Mouse (Mus musculus): ENCODE data around the gene Abhd2. TPM values are rescaled to one million over a fixed set of nuclear protein-coding genes. Genes with fewer than 3 reads are reported as not detected.

Abhd2 gene
- polyA plus RNA-seq, 1 experiment from 2014 or later, result 4.2 TPM

DNA sequence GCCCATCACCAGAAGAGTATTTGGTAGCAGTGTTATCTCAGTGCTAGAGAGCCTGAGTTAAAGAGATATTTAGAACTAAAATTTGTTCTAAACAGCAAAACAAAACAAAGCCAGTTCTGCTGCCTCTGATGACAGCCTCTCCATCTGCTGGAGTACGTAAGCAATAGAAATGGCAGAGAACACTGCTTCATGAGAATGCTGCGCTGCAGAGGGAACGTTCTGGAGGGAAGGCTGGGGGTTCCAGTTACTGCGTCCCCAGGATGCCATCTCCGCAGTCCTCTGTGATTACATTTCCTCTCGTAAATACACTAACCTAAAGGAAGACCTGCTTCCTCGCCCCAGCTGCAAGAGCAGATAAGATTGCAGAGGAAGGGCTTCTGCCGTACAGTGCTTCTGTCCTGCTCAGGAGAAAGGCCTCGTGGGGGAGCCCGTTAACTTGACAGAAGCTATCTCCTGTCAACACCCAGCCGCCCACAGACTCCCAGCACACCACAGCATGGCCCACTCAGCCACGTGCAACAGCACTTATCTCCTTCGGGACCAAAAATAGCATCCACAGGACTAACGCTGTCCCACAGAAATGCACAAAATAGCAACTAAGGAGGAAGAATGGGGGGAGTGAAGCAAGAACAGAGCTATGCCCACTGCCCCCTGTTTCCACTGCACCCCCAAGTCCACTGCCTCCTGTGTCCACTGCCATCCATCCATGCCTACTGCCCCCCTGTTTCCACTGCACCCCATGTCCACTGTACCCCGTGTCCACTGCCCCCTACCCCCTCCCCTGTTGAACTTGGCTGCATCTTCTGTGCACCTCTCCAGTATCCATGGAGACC, 85.6 kb downstream of the Abhd2 start:
- peaks cover 46 to 61% of the 10 kb centered on the region in 2 experiments for H3K4me1 ChIP-seq (ENCODE audit: control insufficient read depth in 2 of 2, insufficient read depth in 2 of 2, low read length in 2 of 2)

GRCm38 (mm10) chr7:79359183-79359435, 86.1 kb downstream of the Abhd2 start:
- peak overlapping the region; percentile 62 for H3K4me2 ChIP-seq (ENCODE audit: low read length)
- ATAC-seq (ENCODE audit: insufficient number of reproducible peaks, insufficient read depth, low FRiP score, low read depth), result no peak
- no peaks in the 10 kb centered on the region for H3K9me3 ChIP-seq (ENCODE audit: control insufficient read depth, low read length)
- H3K4me1 ChIP-seq (ENCODE audit: control insufficient read depth in 2 of 2, insufficient read depth in 2 of 2, low read length in 2 of 2), result peaks cover 50 to 65% of the 10 kb centered on the region in 2 experiments
- 25% methylated on average over 3 of the region's 3 CpGs for WGBS
- H3K9ac ChIP-seq (ENCODE audit: low read length), result peak overlapping the region; percentile 12; the same call in 1 of the 2 replicates
- peak overlapping the region; percentile 7 to 22; a peak in 3 of 4 replicates for H3K4me3 ChIP-seq (ENCODE audit: control insufficient read depth in 1 of 2, insufficient read depth in 1 of 2, low read depth in 1 of 2, low read length in 2 of 2)
- peaks cover 29% of the 10 kb centered on the region for H3K36me3 ChIP-seq (ENCODE audit: control insufficient read depth, insufficient read depth, low read length)
- H3K27ac ChIP-seq (replicated peaks in 1 of 2; ENCODE audit: control insufficient read depth in 1 of 2, insufficient read depth in 1 of 2, low read depth in 2 of 2, low read length in 2 of 2), result peak overlapping the region; percentile 69 to 85
- peaks cover 18% of the 10 kb centered on the region; the same call in 1 of the 2 replicates for H3K27me3 ChIP-seq (ENCODE audit: control insufficient read depth, insufficient read depth, low read length)

More for the DNA sequence above, 85.6 kb downstream of the Abhd2 start:
- peak overlapping the region; percentile 69 to 85 for H3K27ac ChIP-seq (replicated peaks in 1 of 2; ENCODE audit: control insufficient read depth in 1 of 2, insufficient read depth in 1 of 2, low read depth in 2 of 2, low read length in 2 of 2)
- peaks cover 33% of the 10 kb centered on the region for H3K36me3 ChIP-seq (ENCODE audit: control insufficient read depth, insufficient read depth, low read length)
- H3K9me3 ChIP-seq (ENCODE audit: control insufficient read depth, low read length), result no peaks in the 10 kb centered on the region
- peak; percentile 89 for ATAC-seq (ENCODE audit: insufficient number of reproducible peaks, insufficient read depth, low FRiP score, low read depth)
- peaks cover 18% of the 10 kb centered on the region; the same call in 1 of the 2 replicates for H3K27me3 ChIP-seq (ENCODE audit: control insufficient read depth, insufficient read depth, low read length)
- WGBS, result 4% methylated on average over 15 of the region's 15 CpGs
- H3K4me2 ChIP-seq (ENCODE audit: low read length), result peak overlapping the region; percentile 62
- peak overlapping the region; percentile 12; the same call in 1 of the 2 replicates for H3K9ac ChIP-seq (ENCODE audit: low read length)
- peak overlapping the region; percentile 7 to 22 for H3K4me3 ChIP-seq (ENCODE audit: control insufficient read depth in 1 of 2, insufficient read depth in 1 of 2, low read depth in 1 of 2, low read length in 2 of 2)

- peaks cover 51 to 65% of the 10 kb centered on the region in 2 experiments for H3K4me1 ChIP-seq (ENCODE audit: control insufficient read depth in 2 of 2, insufficient read depth in 2 of 2, low read length in 2 of 2)
- ATAC-seq (ENCODE audit: insufficient number of reproducible peaks, insufficient read depth, low FRiP score, low read depth), result no peak; the same call in 1 of the 2 replicates
- peak overlapping the region; percentile 47; the same call in 1 of the 2 replicates for H3K9ac ChIP-seq (ENCODE audit: low read length)
- H3K4me3 ChIP-seq (ENCODE audit: control insufficient read depth in 1 of 2, insufficient read depth in 1 of 2, low read depth in 1 of 2, low read length in 2 of 2), result peak overlapping the region; percentile 16 to 35
- H3K27ac ChIP-seq (replicated peaks in 1 of 2; ENCODE audit: control insufficient read depth in 1 of 2, insufficient read depth in 1 of 2, low read depth in 2 of 2, low read length in 2 of 2), result peak overlapping the region; percentile 57 to 85
- no peaks in the 10 kb centered on the region for H3K9me3 ChIP-seq (ENCODE audit: control insufficient read depth, low read length)
- peak overlapping the region; percentile 62 for H3K4me2 ChIP-seq (ENCODE audit: low read length)
- peaks cover 18% of the 10 kb centered on the region; the same call in 1 of the 2 replicates for H3K27me3 ChIP-seq (ENCODE audit: control insufficient read depth, insufficient read depth, low read length)
- 31% methylated on average over 11 of the region's 11 CpGs for WGBS
- H3K36me3 ChIP-seq (ENCODE audit: control insufficient read depth, insufficient read depth, low read length), result peaks cover 23% of the 10 kb centered on the region
Observed at GRCm38 (mm10) chr7:79360056-79360455, 87.1 kb downstream of the Abhd2 start.

DNA sequence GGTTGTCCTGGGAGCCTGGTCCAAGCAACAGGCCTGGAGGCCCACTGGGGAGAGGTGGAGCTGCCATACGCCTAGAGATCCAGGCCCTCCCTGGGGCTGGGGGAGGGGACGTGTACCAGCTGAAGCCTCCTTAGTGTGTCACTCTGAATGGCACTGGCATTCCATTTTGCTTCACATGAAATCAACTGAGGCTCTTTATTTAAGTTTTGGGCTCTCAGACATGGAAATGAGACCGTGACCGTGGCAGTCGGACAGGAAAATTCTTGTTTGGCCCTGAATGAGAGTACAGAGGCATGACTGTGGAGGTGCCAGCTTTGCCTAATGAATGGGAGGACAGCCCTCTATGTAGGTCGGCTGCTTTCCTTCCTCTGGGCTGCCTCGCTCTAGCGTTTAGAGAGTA, 89.2 kb downstream of the Abhd2 start:
- H3K4me2 ChIP-seq (ENCODE audit: low read length), result no peak overlapping the region
- H3K27ac ChIP-seq (replicated peaks in 1 of 2; ENCODE audit: control insufficient read depth in 1 of 2, insufficient read depth in 1 of 2, low read depth in 2 of 2, low read length in 2 of 2), result no peak overlapping the region
- peaks cover 51 to 65% of the 10 kb centered on the region in 2 experiments for H3K4me1 ChIP-seq (ENCODE audit: control insufficient read depth in 2 of 2, insufficient read depth in 2 of 2, low read length in 2 of 2)
- no peaks in the 10 kb centered on the region for H3K9me3 ChIP-seq (ENCODE audit: control insufficient read depth, low read length)
- peaks cover 17% of the 10 kb centered on the region; the same call in 1 of the 2 replicates for H3K27me3 ChIP-seq (ENCODE audit: control insufficient read depth, insufficient read depth, low read length)
- no peak overlapping the region for H3K4me3 ChIP-seq (ENCODE audit: control insufficient read depth in 1 of 2, insufficient read depth in 1 of 2, low read depth in 1 of 2, low read length in 2 of 2)
- WGBS, result 85% methylated on average over 8 of the region's 8 CpGs
- H3K36me3 ChIP-seq (ENCODE audit: control insufficient read depth, insufficient read depth, low read length), result peaks cover 9% of the 10 kb centered on the region
- no peak overlapping the region for H3K9ac ChIP-seq (ENCODE audit: low read length)
- ATAC-seq (ENCODE audit: insufficient number of reproducible peaks, insufficient read depth, low FRiP score, low read depth), result no peak

- Histone ChIP-seq H3K9ac (ENCODE audit: low read length) (no peak overlapping the region), H3K36me3 (ENCODE audit: control insufficient read depth, insufficient read depth, low read length) (peaks cover 8% of the 10 kb centered on the region; the same call in 1 of the 2 replicates), H3K4me1 (ENCODE audit: control insufficient read depth in 2 of 2, insufficient read depth in 2 of 2, low read length in 2 of 2) (peaks cover 48 to 59% of the 10 kb centered on the region in 2 experiments), H3K4me2 (ENCODE audit: low read length) (no peak overlapping the region), H3K27ac (replicated peaks in 1 of 2; ENCODE audit: control insufficient read depth in 1 of 2, insufficient read depth in 1 of 2, low read depth in 2 of 2, low read length in 2 of 2) (no peak overlapping the region), H3K9me3 (ENCODE audit: control insufficient read depth, low read length) (no peaks in the 10 kb centered on the region), H3K27me3 (ENCODE audit: control insufficient read depth, insufficient read depth, low read length) (peaks cover 17% of the 10 kb centered on the region; the same call in 1 of the 2 replicates), H3K4me3 (ENCODE audit: control insufficient read depth in 1 of 2, insufficient read depth in 1 of 2, low read depth in 1 of 2, low read length in 2 of 2) (no peak overlapping the region)
- WGBS, result 79% methylated on average over 7 of the region's 7 CpGs
- ATAC-seq (ENCODE audit: insufficient number of reproducible peaks, insufficient read depth, low FRiP score, low read depth), result no peak
Observed at GRCm38 (mm10) chr7:79362830-79363229, 89.8 kb downstream of the Abhd2 start.

DNA sequence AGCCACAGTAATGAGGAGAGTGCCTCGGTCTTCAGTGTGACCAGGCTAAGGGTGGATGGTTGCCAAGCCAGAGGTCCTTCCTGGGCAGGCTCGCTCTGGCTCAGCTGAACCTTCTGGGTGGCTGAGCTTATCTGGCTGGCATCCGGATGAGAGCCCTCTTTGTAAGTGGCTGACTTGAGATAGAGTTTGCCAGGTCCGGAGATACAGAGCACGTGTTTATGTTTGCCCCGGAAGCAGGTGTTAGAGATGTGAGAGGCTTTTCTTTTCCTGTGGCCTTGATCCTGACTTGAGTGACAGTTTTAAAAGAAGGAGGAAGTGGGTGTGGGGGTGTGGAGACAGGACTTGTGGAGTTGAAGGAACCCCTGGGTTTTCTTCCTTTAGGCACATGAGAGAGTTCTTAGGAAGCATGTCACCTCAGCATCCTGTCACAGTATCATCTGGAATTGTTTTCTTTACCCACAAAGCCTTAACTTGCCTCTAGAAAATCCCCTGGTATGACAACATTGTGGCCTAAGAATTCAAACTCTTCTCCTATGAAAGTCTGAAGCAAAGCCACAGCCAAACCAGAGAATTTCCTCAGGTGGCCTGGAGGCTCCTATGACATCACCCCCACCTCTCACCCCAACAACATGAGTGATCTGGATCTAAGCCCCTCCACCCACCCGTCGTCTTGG, 90.5 kb downstream of the Abhd2 start:
- ATAC-seq (ENCODE audit: insufficient number of reproducible peaks, insufficient read depth, low FRiP score, low read depth), result peak; percentile 44
- Histone ChIP-seq H3K4me3 (ENCODE audit: control insufficient read depth in 1 of 2, insufficient read depth in 1 of 2, low read depth in 1 of 2, low read length in 2 of 2) (no peak overlapping the region), H3K27ac (replicated peaks in 1 of 2; ENCODE audit: control insufficient read depth in 1 of 2, insufficient read depth in 1 of 2, low read depth in 2 of 2, low read length in 2 of 2) (no peak overlapping the region; a peak in 1 of 4 replicates), H3K4me2 (ENCODE audit: low read length) (no peak overlapping the region), H3K36me3 (ENCODE audit: control insufficient read depth, insufficient read depth, low read length) (peaks cover 8% of the 10 kb centered on the region; the same call in 1 of the 2 replicates), H3K9me3 (ENCODE audit: control insufficient read depth, low read length) (no peaks in the 10 kb centered on the region), H3K4me1 (ENCODE audit: control insufficient read depth in 2 of 2, insufficient read depth in 2 of 2, low read length in 2 of 2) (peaks cover 45 to 52% of the 10 kb centered on the region in 2 experiments), H3K9ac (ENCODE audit: low read length) (no peak overlapping the region), H3K27me3 (ENCODE audit: control insufficient read depth, insufficient read depth, low read length) (peaks cover 17% of the 10 kb centered on the region; the same call in 1 of the 2 replicates)
- 22% methylated on average over 8 of the region's 8 CpGs for WGBS

- Histone ChIP-seq H3K27ac (replicated peaks in 1 of 2; ENCODE audit: control insufficient read depth in 1 of 2, insufficient read depth in 1 of 2, low read depth in 2 of 2, low read length in 2 of 2) (no peak overlapping the region), H3K9me3 (ENCODE audit: control insufficient read depth, low read length) (no peaks in the 10 kb centered on the region), H3K4me3 (ENCODE audit: control insufficient read depth in 1 of 2, insufficient read depth in 1 of 2, low read depth in 1 of 2, low read length in 2 of 2) (no peak overlapping the region), H3K36me3 (ENCODE audit: control insufficient read depth, insufficient read depth, low read length) (0 out of 2 replicates have a peak, but pooled peaks cover 3% of the 10 kb centered on the region), H3K27me3 (ENCODE audit: control insufficient read depth, insufficient read depth, low read length) (peaks cover 5% of the 10 kb centered on the region; the same call in 1 of the 2 replicates), H3K4me2 (ENCODE audit: low read length) (no peak overlapping the region), H3K9ac (ENCODE audit: low read length) (no peak overlapping the region), H3K4me1 (ENCODE audit: control insufficient read depth in 2 of 2, insufficient read depth in 2 of 2, low read length in 2 of 2) (peaks cover 3 to 5% of the 10 kb centered on the region in 2 experiments; a peak in 3 of 4 replicates)
- 79% methylated on average over 5 of the region's 5 CpGs for WGBS
- no peak for ATAC-seq (ENCODE audit: insufficient number of reproducible peaks, insufficient read depth, low FRiP score, low read depth)
Observed at GRCm38 (mm10) chr7:79368664-79369063, 95.7 kb downstream of the Abhd2 start.

Measured in heart, embryonic 14.5 days (tissue).